Mouse (Mus musculus): Measurements from ENCODE around the gene Pan3. TPM values are rescaled to one million over a fixed set of nuclear protein-coding genes. Genes with fewer than 3 reads are reported as not detected.

Pan3 gene
- polyA plus RNA-seq, 1 experiment from 2014 or later, result 39.7 TPM

- H3K36me3 ChIP-seq (ENCODE audit: control insufficient read depth, insufficient read depth, low read length), result no peaks in the 10 kb centered on the region
- H3K27ac ChIP-seq (ENCODE audit: low read depth, low read length), result no peak overlapping the region
- H3K4me3 ChIP-seq (ENCODE audit: low read depth, low read length), result no peak overlapping the region
- ATAC-seq (no peak), DNase-seq (ENCODE audit: low spot score) (no peak)
- 83% methylated on average over 7 of the region's 7 CpGs for WGBS
- no peak overlapping the region for H3K9ac ChIP-seq (ENCODE audit: low read length)
- no peaks in the 10 kb centered on the region for H3K27me3 ChIP-seq (replicated peaks; ENCODE audit: control insufficient read depth, insufficient read depth, low read length)
- H3K4me1 ChIP-seq (ENCODE audit: control insufficient read depth, insufficient read depth, low read length), result no peaks in the 10 kb centered on the region
- H3K4me2 ChIP-seq (ENCODE audit: low read length), result no peak overlapping the region
- no peaks in the 10 kb centered on the region for H3K9me3 ChIP-seq (replicated peaks; ENCODE audit: control insufficient read depth, low read length)
Measured at GRCm38 (mm10) chr5:147565444-147565843, 135.5 kb downstream of the Pan3 start.

- no peaks in the 10 kb centered on the region for H3K36me3 ChIP-seq (ENCODE audit: control insufficient read depth, insufficient read depth, low read length)
- H3K4me1 ChIP-seq (ENCODE audit: control insufficient read depth, insufficient read depth, low read length), result no peaks in the 10 kb centered on the region
- no peak overlapping the region for H3K4me2 ChIP-seq (ENCODE audit: low read length)
- H3K9ac ChIP-seq (ENCODE audit: low read length), result no peak overlapping the region
- no peak overlapping the region for H3K27ac ChIP-seq (ENCODE audit: low read depth, low read length)
- H3K27me3 ChIP-seq (replicated peaks; ENCODE audit: control insufficient read depth, insufficient read depth, low read length), result no peaks in the 10 kb centered on the region
- H3K4me3 ChIP-seq (ENCODE audit: low read depth, low read length), result no peak overlapping the region
- 66% methylated on average over 7 of the region's 7 CpGs for WGBS
- H3K9me3 ChIP-seq (replicated peaks; ENCODE audit: control insufficient read depth, low read length), result no peaks in the 10 kb centered on the region
- ATAC-seq, result no peak
- no peak for DNase-seq (ENCODE audit: low spot score)
Measured at GRCm38 (mm10) chr5:147566335-147566734, 136.4 kb downstream of the Pan3 start.

- H3K4me1 ChIP-seq (ENCODE audit: control insufficient read depth, insufficient read depth, low read length), result no peaks in the 10 kb centered on the region
- 90% methylated on average over 7 of the region's 7 CpGs for WGBS
- H3K4me2 ChIP-seq (ENCODE audit: low read length), result no peak overlapping the region
- no peak overlapping the region for H3K9ac ChIP-seq (ENCODE audit: low read length)
- no peak overlapping the region for H3K27ac ChIP-seq (ENCODE audit: low read depth, low read length)
- no peak overlapping the region for H3K4me3 ChIP-seq (ENCODE audit: low read depth, low read length)
- DNase-seq (ENCODE audit: low spot score) (no peak), ATAC-seq (no peak)
- H3K27me3 ChIP-seq (replicated peaks; ENCODE audit: control insufficient read depth, insufficient read depth, low read length), result no peaks in the 10 kb centered on the region
- no peaks in the 10 kb centered on the region for H3K9me3 ChIP-seq (replicated peaks; ENCODE audit: control insufficient read depth, low read length)
- no peaks in the 10 kb centered on the region for H3K36me3 ChIP-seq (ENCODE audit: control insufficient read depth, insufficient read depth, low read length)
Measured at GRCm38 (mm10) chr5:147572695-147573094, 142.7 kb downstream of the Pan3 start.

- no peaks in the 10 kb centered on the region for H3K9me3 ChIP-seq (replicated peaks; ENCODE audit: control insufficient read depth, low read length)
- no peak for DNase-seq (ENCODE audit: low spot score)
- H3K36me3 ChIP-seq (ENCODE audit: control insufficient read depth, insufficient read depth, low read length), result no peaks in the 10 kb centered on the region
- WGBS, result 90% methylated on average over 1 of the region's 1 CpGs
- no peak overlapping the region for H3K27ac ChIP-seq (ENCODE audit: low read depth, low read length)
- no peak overlapping the region for H3K4me2 ChIP-seq (ENCODE audit: low read length)
- no peak overlapping the region for H3K4me3 ChIP-seq (ENCODE audit: low read depth, low read length)
- ATAC-seq, result no peak
- no peak overlapping the region for H3K9ac ChIP-seq (ENCODE audit: low read length)
- no peaks in the 10 kb centered on the region for H3K27me3 ChIP-seq (replicated peaks; ENCODE audit: control insufficient read depth, insufficient read depth, low read length)
- H3K4me1 ChIP-seq (ENCODE audit: control insufficient read depth, insufficient read depth, low read length), result no peaks in the 10 kb centered on the region
Measured at GRCm38 (mm10) chr5:147573555-147573954, 143.6 kb downstream of the Pan3 start.

- H3K36me3 ChIP-seq (ENCODE audit: control insufficient read depth, insufficient read depth, low read length), result no peaks in the 10 kb centered on the region
- H3K9me3 ChIP-seq (replicated peaks; ENCODE audit: control insufficient read depth, low read length), result no peaks in the 10 kb centered on the region
- no peaks in the 10 kb centered on the region for H3K27me3 ChIP-seq (replicated peaks; ENCODE audit: control insufficient read depth, insufficient read depth, low read length)
- ATAC-seq (no peak), DNase-seq (ENCODE audit: low spot score) (no peak)
- H3K9ac ChIP-seq (ENCODE audit: low read length), result no peak overlapping the region
- H3K27ac ChIP-seq (ENCODE audit: low read depth, low read length), result no peak overlapping the region
- no peak overlapping the region for H3K4me3 ChIP-seq (ENCODE audit: low read depth, low read length)
- H3K4me2 ChIP-seq (ENCODE audit: low read length), result no peak overlapping the region
- H3K4me1 ChIP-seq (ENCODE audit: control insufficient read depth, insufficient read depth, low read length), result no peaks in the 10 kb centered on the region
- WGBS, result 68% methylated on average over 8 of the region's 8 CpGs
Measured at GRCm38 (mm10) chr5:147574517-147574916, 144.6 kb downstream of the Pan3 start.

- DNase-seq (ENCODE audit: low spot score) (no peak), ATAC-seq (no peak)
- H3K4me1 ChIP-seq (ENCODE audit: control insufficient read depth, insufficient read depth, low read length), result no peaks in the 10 kb centered on the region
- no peak overlapping the region for H3K27ac ChIP-seq (ENCODE audit: low read depth, low read length)
- no peak overlapping the region for H3K4me2 ChIP-seq (ENCODE audit: low read length)
- WGBS, result 76% methylated on average over 6 of the region's 6 CpGs
- no peaks in the 10 kb centered on the region for H3K9me3 ChIP-seq (replicated peaks; ENCODE audit: control insufficient read depth, low read length)
- no peak overlapping the region for H3K4me3 ChIP-seq (ENCODE audit: low read depth, low read length)
- no peak overlapping the region for H3K9ac ChIP-seq (ENCODE audit: low read length)
- no peaks in the 10 kb centered on the region for H3K27me3 ChIP-seq (replicated peaks; ENCODE audit: control insufficient read depth, insufficient read depth, low read length)
- H3K36me3 ChIP-seq (ENCODE audit: control insufficient read depth, insufficient read depth, low read length), result no peaks in the 10 kb centered on the region
Measured at GRCm38 (mm10) chr5:147577003-147577402, 147.0 kb downstream of the Pan3 start.

- Histone ChIP-seq H3K27me3 (replicated peaks; ENCODE audit: control insufficient read depth, insufficient read depth, low read length) (no peaks in the 10 kb centered on the region), H3K4me3 (ENCODE audit: low read depth, low read length) (no peak overlapping the region), H3K4me1 (ENCODE audit: control insufficient read depth, insufficient read depth, low read length) (no peaks in the 10 kb centered on the region), H3K9me3 (replicated peaks; ENCODE audit: control insufficient read depth, low read length) (no peaks in the 10 kb centered on the region), H3K4me2 (ENCODE audit: low read length) (no peak overlapping the region), H3K36me3 (ENCODE audit: control insufficient read depth, insufficient read depth, low read length) (no peaks in the 10 kb centered on the region), H3K9ac (ENCODE audit: low read length) (no peak overlapping the region), H3K27ac (ENCODE audit: low read depth, low read length) (no peak overlapping the region)
- 87% methylated on average over 7 of the region's 7 CpGs for WGBS
- no peak for DNase-seq (ENCODE audit: low spot score)
- ATAC-seq, result no peak
Measured at GRCm38 (mm10) chr5:147579148-147579547, 149.2 kb downstream of the Pan3 start.

- DNase-seq (ENCODE audit: low spot score), result no peak
- no peaks in the 10 kb centered on the region for H3K27me3 ChIP-seq (replicated peaks; ENCODE audit: control insufficient read depth, insufficient read depth, low read length)
- no peak overlapping the region for H3K4me2 ChIP-seq (ENCODE audit: low read length)
- WGBS, result 92% methylated on average over 8 of the region's 8 CpGs
- no peak overlapping the region for H3K27ac ChIP-seq (ENCODE audit: low read depth, low read length)
- no peaks in the 10 kb centered on the region for H3K4me1 ChIP-seq (ENCODE audit: control insufficient read depth, insufficient read depth, low read length)
- H3K9me3 ChIP-seq (replicated peaks; ENCODE audit: control insufficient read depth, low read length), result no peaks in the 10 kb centered on the region
- H3K4me3 ChIP-seq (ENCODE audit: low read depth, low read length), result no peak overlapping the region
- no peak overlapping the region for H3K9ac ChIP-seq (ENCODE audit: low read length)
- ATAC-seq, result no peak
- no peaks in the 10 kb centered on the region for H3K36me3 ChIP-seq (ENCODE audit: control insufficient read depth, insufficient read depth, low read length)
Measured at GRCm38 (mm10) chr5:147579691-147580090, 149.7 kb downstream of the Pan3 start.

- DNase-seq (ENCODE audit: low spot score), result no peak
- Histone ChIP-seq H3K4me3 (ENCODE audit: low read depth, low read length) (no peak overlapping the region), H3K9me3 (replicated peaks; ENCODE audit: control insufficient read depth, low read length) (no peaks in the 10 kb centered on the region), H3K4me2 (ENCODE audit: low read length) (no peak overlapping the region), H3K27ac (ENCODE audit: low read depth, low read length) (no peak overlapping the region), H3K4me1 (ENCODE audit: control insufficient read depth, insufficient read depth, low read length) (no peaks in the 10 kb centered on the region), H3K27me3 (replicated peaks; ENCODE audit: control insufficient read depth, insufficient read depth, low read length) (no peaks in the 10 kb centered on the region), H3K9ac (ENCODE audit: low read length) (no peak overlapping the region), H3K36me3 (ENCODE audit: control insufficient read depth, insufficient read depth, low read length) (no peaks in the 10 kb centered on the region)
- 87% methylated on average over 13 of the region's 13 CpGs for WGBS
- ATAC-seq, result no peak
Measured at GRCm38 (mm10) chr5:147580181-147580580, 150.2 kb downstream of the Pan3 start.
